Mouse (Mus musculus) lung, postnatal 14 days (tissue): Measurements from ENCODE around the gene Gm9903.

Experiments used
- DNase-seq: peaks from one replicate; pipeline ENCODE4 v3.0.0; 2021

Gene Gm9903

GRCm38 (mm10) chr5:33629301-33629987 lies at the start of gene Gm9903, which contains the start of gene Fam53a:
Gm9903 (plus strand) TSS chr5:33629925.
Fam53a (minus strand) TSS chr5:33629635.
- DNase-seq: peak; percentile 100

GRCm38 (mm10) chr5:33580336-33580735 lies 49.4 kb upstream of the Gm9903 start:
- peak; percentile 37 for DNase-seq

GRCm38 (mm10) chr5:33587498-33588058 lies 42.1 kb upstream of the Gm9903 start:
- no peak for DNase-seq

GRCm38 (mm10) chr5:33588066-33588465 lies 41.7 kb upstream of the Gm9903 start:
- no peak for DNase-seq

- peak; percentile 79 for DNase-seq
These were observed 40.4 kb upstream of the Gm9903 start for GRCm38 (mm10) chr5:33589221-33589888.

GRCm38 (mm10) chr5:33593620-33594019 lies 36.1 kb upstream of the Gm9903 start:
- no peak for DNase-seq

- no peak for DNase-seq
These were observed 24.4 kb upstream of the Gm9903 start for GRCm38 (mm10) chr5:33605314-33605713.

- no peak for DNase-seq
These were observed 23.1 kb upstream of the Gm9903 start for GRCm38 (mm10) chr5:33606631-33607030.

- no peak for DNase-seq
These were observed 22.3 kb upstream of the Gm9903 start for GRCm38 (mm10) chr5:33607434-33607833.

- no peak for DNase-seq
These were observed 20.5 kb upstream of the Gm9903 start for GRCm38 (mm10) chr5:33609226-33609625.

- no peak for DNase-seq
These were observed 17.9 kb upstream of the Gm9903 start for GRCm38 (mm10) chr5:33611795-33612194.

- DNase-seq: no peak
These were observed 15.3 kb upstream of the Gm9903 start for GRCm38 (mm10) chr5:33614391-33614790.

- DNase-seq: no peak
These were observed 7.1 kb upstream of the Gm9903 start for GRCm38 (mm10) chr5:33622671-33623070.

GRCm38 (mm10) chr5:33623766-33624165 lies 6.0 kb upstream of the Gm9903 start:
- DNase-seq: no peak

- DNase-seq: peak; percentile 17
These were observed 1.8 kb upstream of the Gm9903 start for GRCm38 (mm10) chr5:33627968-33628367.

GRCm38 (mm10) chr5:33628820-33629300 lies 865 bp upstream of the Gm9903 start:
- DNase-seq: peak; percentile 42

GRCm38 (mm10) chr5:33630061-33630460 lies 336 bp downstream of the Gm9903 start:
- DNase-seq: peak; percentile 38

- no peak for DNase-seq
These were observed 890 bp downstream of the Gm9903 start for GRCm38 (mm10) chr5:33630615-33631014.

GRCm38 (mm10) chr5:33632526-33632925 lies 2.8 kb downstream of the Gm9903 start:
- no peak for DNase-seq

GRCm38 (mm10) chr5:33635361-33635760 lies 5.6 kb downstream of the Gm9903 start:
- no peak for DNase-seq

GRCm38 (mm10) chr5:33637606-33638350 lies 8.1 kb downstream of the Gm9903 start:
- DNase-seq: no peak

GRCm38 (mm10) chr5:33638826-33639225 lies 9.1 kb downstream of the Gm9903 start:
- DNase-seq: no peak

GRCm38 (mm10) chr5:33640652-33641051 lies 10.9 kb downstream of the Gm9903 start:
- DNase-seq: peak; percentile 35
